Mouse (Mus musculus) brain, embryonic 14.5 days (tissue): ENCODE measurements at regions not wholly inside any gene's neighbourhood (a gene's known extent, or its start where the extent isn't known, plus 50 kb on each side); places are given as distances from the start of the nearest gene placed in this dataset.

Source experiments
- CTCF ChIP-seq: fragments of 200-500 bp; IDR thresholded peaks from 2 replicates; pipeline ENCODE4 v1.5.1; 2012; ENCODE audit warnings: inconsistent platforms, mild to moderate bottlenecking, moderate library complexity, borderline replicate concordance; ENCODE audit not compliant: insufficient read depth, insufficient read length; ENCODE audit errors: extremely low read depth
- POLR2A ChIP-seq: fragments of 200-500 bp; IDR thresholded peaks from 2 replicates; pipeline ENCODE4 v1.6.1; 2012; ENCODE audit warnings: mild to moderate bottlenecking, inconsistent platforms, borderline replicate concordance; ENCODE audit not compliant: poor library complexity, insufficient read depth, insufficient read length, severe bottlenecking; ENCODE audit errors: extremely low read depth

GRCm38 (mm10) chr4:64527724-64528332, 481.0 kb upstream of the Tnc start:
- TF ChIP-seq CTCF (no peak), POLR2A (no peak)
